Mouse (Mus musculus) pancreas, adult 10 weeks (tissue): ENCODE measurements around the gene Reps2. TPM values are rescaled to one million over a fixed set of nuclear protein-coding genes. Genes with fewer than 3 reads are reported as not detected.

Source experiments
- polyA plus RNA-seq: library from polyadenylated mRNA; stranded (reverse); fragments of 350-450 nt; fragmentation: Illumina TruSeq; extraction: RNeasy Lipid Tissue Mini Kit (QIAGEN cat#74804); gene quantifications from one replicate; pipeline ENCODE4 v1.2.3, GENCODE M21; 2015; ENCODE audit warnings: low read depth, low replicate concordance; ENCODE audit not compliant: insufficient read depth

The Reps2 gene
- polyA plus RNA-seq, result 1.6 TPM

GRCm38 (mm10) chrX:162643091-162643788, at the start of gene Reps2:
Reps2 (minus strand) TSS chrX:162643649.

Other genes starting within 250 kb of the Reps2 start
- 22.5 TPM for gene Rbbp7, start 116.8 kb upstream of the Reps2 start, polyA plus RNA-seq
- 3.9 TPM for gene Txlng, start 185.8 kb upstream of the Reps2 start, polyA plus RNA-seq
- 8.9 TPM for gene Syap1, start 244.8 kb upstream of the Reps2 start, polyA plus RNA-seq